Mouse (Mus musculus): ENCODE measurements around the gene Dffa.

Gene Dffa

GRCm38 (mm10) chr4:149103875-149104561 is at the start of gene Dffa:
Gene Dffa, plus strand, starts transcription at chr4:149104146.
- peak; percentile 95 for DNase-seq (ENCODE audit: low spot score)

- DNase-seq (ENCODE audit: low spot score): no peak
Observed at GRCm38 (mm10) chr4:149055847-149056246, 48.1 kb upstream of the Dffa start.

GRCm38 (mm10) chr4:149056957-149057356 is 47.0 kb upstream of the Dffa start:
- no peak for DNase-seq (ENCODE audit: low spot score)

GRCm38 (mm10) chr4:149057470-149057869 is 46.5 kb upstream of the Dffa start:
- DNase-seq (ENCODE audit: low spot score): no peak

- no peak for DNase-seq (ENCODE audit: low spot score)
Observed at GRCm38 (mm10) chr4:149058298-149058697, 45.6 kb upstream of the Dffa start.

- no peak for DNase-seq (ENCODE audit: low spot score)
Observed at GRCm38 (mm10) chr4:149059713-149060112, 44.2 kb upstream of the Dffa start.

- DNase-seq (ENCODE audit: low spot score): no peak
Observed at GRCm38 (mm10) chr4:149060621-149061431, 43.1 kb upstream of the Dffa start.

GRCm38 (mm10) chr4:149061432-149061718 is 42.6 kb upstream of the Dffa start:
- no peak for DNase-seq (ENCODE audit: low spot score)

- no peak for DNase-seq (ENCODE audit: low spot score)
Observed at GRCm38 (mm10) chr4:149062406-149063318, 41.3 kb upstream of the Dffa start.

- no peak for DNase-seq (ENCODE audit: low spot score)
Observed at GRCm38 (mm10) chr4:149064061-149064854, 39.7 kb upstream of the Dffa start.

GRCm38 (mm10) chr4:149066672-149067551 is 37.0 kb upstream of the Dffa start:
- DNase-seq (ENCODE audit: low spot score): no peak

- no peak for DNase-seq (ENCODE audit: low spot score)
Observed at GRCm38 (mm10) chr4:149075073-149075472, 28.9 kb upstream of the Dffa start.

- peak; percentile 86 for DNase-seq (ENCODE audit: low spot score)
Observed at GRCm38 (mm10) chr4:149075871-149076575, 27.9 kb upstream of the Dffa start.

GRCm38 (mm10) chr4:149078261-149078660 is 25.7 kb upstream of the Dffa start:
- no peak for DNase-seq (ENCODE audit: low spot score)

GRCm38 (mm10) chr4:149079629-149080028 is 24.3 kb upstream of the Dffa start:
- DNase-seq (ENCODE audit: low spot score): no peak

GRCm38 (mm10) chr4:149080111-149080510 is 23.8 kb upstream of the Dffa start:
- DNase-seq (ENCODE audit: low spot score): no peak

- peak; percentile 73 for DNase-seq (ENCODE audit: low spot score)
Observed at GRCm38 (mm10) chr4:149081528-149081927, 22.4 kb upstream of the Dffa start.

- DNase-seq (ENCODE audit: low spot score): no peak
Observed at GRCm38 (mm10) chr4:149085381-149085780, 18.6 kb upstream of the Dffa start.

- no peak for DNase-seq (ENCODE audit: low spot score)
Observed at GRCm38 (mm10) chr4:149091364-149091763, 12.6 kb upstream of the Dffa start.

- DNase-seq (ENCODE audit: low spot score): no peak
Observed at GRCm38 (mm10) chr4:149097956-149098355, 6.0 kb upstream of the Dffa start.
